Comparison of ENCODE assay signal across 8 mouse cellular contexts in genomic region chr4:126200656-126201055, GRCm38 (mm10). TPM values are rescaled to one million over a fixed set of nuclear protein-coding genes. Genes with fewer than 3 reads are reported as not detected.
DNase-seq lines count a peak whose midpoint lies in the region; ATAC-seq and TF ChIP-seq lines count a peak whose summit lies in the region.

No protein-coding gene starts in this region.

- H3K9me3 ChIP-seq in embryonic facial prominence, embryonic 13.5 days: no peaks in the 10 kb centered on the region
- H3K9me3 ChIP-seq in hindbrain, postnatal 0 days (ENCODE audit: low read length): no peaks in the 10 kb centered on the region
- H3K9me3 ChIP-seq in midbrain, embryonic 15.5 days: no peaks in the 10 kb centered on the region

- DNase-seq in layer of hippocampus, adult 2 months (ENCODE audit: low spot score in 2 of 2): no peak
- DNase-seq in layer of hippocampus, adult 18-20 months (ENCODE audit: low spot score in 2 of 2): no peak
- DNase-seq in hindbrain, postnatal 0 days (ENCODE audit: low spot score): no peak
- DNase-seq in left cerebral cortex, postnatal 4 days: no peak
- no peak for DNase-seq in adrenal gland, adult 8-10 months
- DNase-seq in right cerebral cortex, adult 18-20 months: no peak

- no peak for ATAC-seq in embryonic facial prominence, embryonic 13.5 days (ENCODE audit: insufficient number of reproducible peaks, insufficient read depth, low FRiP score, low TSS enrichment, low read depth)
- ATAC-seq in hindbrain, postnatal 0 days: no peak
- ATAC-seq in midbrain, embryonic 15.5 days (replicated peaks): no peak

- peak overlapping the region; percentile 78 for H3K4me2 ChIP-seq in embryonic facial prominence, embryonic 13.5 days
- peak overlapping the region; percentile 75 for H3K4me2 ChIP-seq in hindbrain, postnatal 0 days (ENCODE audit: low read depth, low read length)
- H3K4me2 ChIP-seq in midbrain, embryonic 15.5 days: peak overlapping the region; percentile 65

- intact Hi-C loops in left cerebral cortex, postnatal 4 days (cut with DNase I): no loop called here

- WGBS in embryonic facial prominence, embryonic 13.5 days: 52% methylated on average over 2 of the region's 2 CpGs
- 66% methylated on average over 2 of the region's 2 CpGs for WGBS in hindbrain, postnatal 0 days
- WGBS in midbrain, embryonic 15.5 days: 76% methylated on average over 2 of the region's 2 CpGs

- peak overlapping the region; percentile 80 for H3K4me3 ChIP-seq in layer of hippocampus, adult 2 months
- H3K4me3 ChIP-seq in embryonic facial prominence, embryonic 13.5 days: peak overlapping the region; percentile 71
- H3K4me3 ChIP-seq in hindbrain, postnatal 0 days (ENCODE audit: low read length): peak overlapping the region; percentile 72
- peak overlapping the region; percentile 86 for H3K4me3 ChIP-seq in midbrain, embryonic 15.5 days

- H3K9ac ChIP-seq in embryonic facial prominence, embryonic 13.5 days: peak overlapping the region; percentile 89
- peak overlapping the region; percentile 83; the same call in 1 of the 2 replicates for H3K9ac ChIP-seq in hindbrain, postnatal 0 days (replicated peaks; ENCODE audit: low read length)
- no peak overlapping the region for H3K9ac ChIP-seq in midbrain, embryonic 15.5 days

- no peak for TF ChIP-seq CTCF in layer of hippocampus, adult 2 months (conservative IDR thresholded peaks at IDR 0.05)
- no peak for TF ChIP-seq CTCF in hindbrain, postnatal 0 days (IDR thresholded peaks at IDR 0.05; ENCODE audit: low read depth)

- H3K27me3 ChIP-seq in embryonic facial prominence, embryonic 13.5 days: no peaks in the 10 kb centered on the region
- no peaks in the 10 kb centered on the region for H3K27me3 ChIP-seq in hindbrain, postnatal 0 days (ENCODE audit: insufficient read depth, low read length)
- no peaks in the 10 kb centered on the region for H3K27me3 ChIP-seq in midbrain, embryonic 15.5 days (replicated peaks)

- H3K4me1 ChIP-seq in embryonic facial prominence, embryonic 13.5 days: peaks cover 37% of the 10 kb centered on the region
- H3K4me1 ChIP-seq in hindbrain, postnatal 0 days (ENCODE audit: insufficient read depth, low read length): peaks cover 10% of the 10 kb centered on the region; the same call in 1 of the 2 replicates
- peaks cover 39% of the 10 kb centered on the region for H3K4me1 ChIP-seq in midbrain, embryonic 15.5 days

- H3K36me3 ChIP-seq in embryonic facial prominence, embryonic 13.5 days: 0 out of 2 replicates have a peak, but pooled peaks cover 3% of the 10 kb centered on the region
- H3K36me3 ChIP-seq in hindbrain, postnatal 0 days (ENCODE audit: insufficient read depth, low read length): no peaks in the 10 kb centered on the region
- H3K36me3 ChIP-seq in midbrain, embryonic 15.5 days (replicated peaks): no peaks in the 10 kb centered on the region

- H3K27ac ChIP-seq in layer of hippocampus, adult 2 months: peak overlapping the region; percentile 99; the same call in 1 of the 2 replicates
- H3K27ac ChIP-seq in embryonic facial prominence, embryonic 13.5 days: no peak overlapping the region
- no peak overlapping the region for H3K27ac ChIP-seq in hindbrain, postnatal 0 days
- H3K27ac ChIP-seq in midbrain, embryonic 15.5 days: no peak overlapping the region

RNA-seq across cellular contexts. Expression of gene Thrap3, which starts 1.9 kb away (rescaled TPM):
- 100 to 1,000 TPM; 150 to 166 TPM for total RNA-seq in layer of hippocampus, adult 2 months (2021)
- total RNA-seq in layer of hippocampus, adult 18-20 months (2021): 100 to 1,000 TPM; 136 to 145 TPM
- polyA plus RNA-seq in embryonic facial prominence, embryonic 13.5 days (2015; fragmentation: Nextera tagmentation; extraction: Ambion mirVana): 248 and 262 TPM in 2 replicates
- 85.7 and 128 TPM in 2 replicates for total RNA-seq in hindbrain, postnatal 0 days (2014; rRNA removed)
- polyA plus RNA-seq in hindbrain, postnatal 0 days (2015; fragmentation: Nextera tagmentation; extraction: Ambion mirVana): 108 and 123 TPM in 2 replicates
- polyA plus RNA-seq in midbrain, embryonic 15.5 days (2015; fragmentation: Nextera tagmentation; extraction: Ambion mirVana): 140 and 150 TPM in 2 replicates
- 100 to 1,000 TPM; 165 TPM for total RNA-seq in left cerebral cortex, postnatal 4 days (2021)
- total RNA-seq in adrenal gland, adult 8-10 months (2022): 100 to 1,000 TPM; 203 to 250 (median 221) TPM

RNA-seq across cellular contexts. Expression of gene Sh3d21, which starts 37.4 kb away (rescaled TPM):
- under 1 TPM; 0.59 to 0.81 TPM for total RNA-seq in layer of hippocampus, adult 2 months (2021)
- total RNA-seq in layer of hippocampus, adult 18-20 months (2021): under 1 TPM; 0.57 to 0.58 TPM
- 8.6 and 10.3 TPM in 2 replicates for polyA plus RNA-seq in embryonic facial prominence, embryonic 13.5 days (2015; fragmentation: Nextera tagmentation; extraction: Ambion mirVana)
- total RNA-seq in hindbrain, postnatal 0 days (2014; rRNA removed): 0.63 and 1.2 TPM in 2 replicates
- 2.2 and 2.6 TPM in 2 replicates for polyA plus RNA-seq in hindbrain, postnatal 0 days (2015; fragmentation: Nextera tagmentation; extraction: Ambion mirVana)
- 1.3 TPM in 2 replicates for polyA plus RNA-seq in midbrain, embryonic 15.5 days (2015; fragmentation: Nextera tagmentation; extraction: Ambion mirVana)
- 1 to 10 TPM in 1 of 2 experiments, under 1 TPM in 1; 0.58 to 1.3 TPM for total RNA-seq in left cerebral cortex, postnatal 4 days (2021)
- 1 to 10 TPM; 2.7 to 5.0 (median 4.3) TPM for total RNA-seq in adrenal gland, adult 8-10 months (2022)

RNA-seq across cellular contexts. Expression of gene Eva1b, which starts 53.1 kb away (rescaled TPM):
- total RNA-seq in layer of hippocampus, adult 2 months (2021): 1 to 10 TPM; 3.3 to 3.6 TPM
- 1 to 10 TPM; 1.8 to 1.9 TPM for total RNA-seq in layer of hippocampus, adult 18-20 months (2021)
- 70.2 and 78.2 TPM in 2 replicates for polyA plus RNA-seq in embryonic facial prominence, embryonic 13.5 days (2015; fragmentation: Nextera tagmentation; extraction: Ambion mirVana)
- 24.9 and 25.6 TPM in 2 replicates for total RNA-seq in hindbrain, postnatal 0 days (2014; rRNA removed)
- 11.6 and 12.3 TPM in 2 replicates for polyA plus RNA-seq in hindbrain, postnatal 0 days (2015; fragmentation: Nextera tagmentation; extraction: Ambion mirVana)
- polyA plus RNA-seq in midbrain, embryonic 15.5 days (2015; fragmentation: Nextera tagmentation; extraction: Ambion mirVana): 11.8 and 12.0 TPM in 2 replicates
- 1 to 10 TPM; 6.3 to 7.2 TPM for total RNA-seq in left cerebral cortex, postnatal 4 days (2021)
- 10 to 100 TPM; 21.1 to 32.2 (median 27.0) TPM for total RNA-seq in adrenal gland, adult 8-10 months (2022)

RNA-seq across cellular contexts. Expression of gene Map7d1, which starts 55.5 kb away (rescaled TPM):
- 100 to 1,000 TPM; 246 to 249 TPM for total RNA-seq in layer of hippocampus, adult 2 months (2021)
- total RNA-seq in layer of hippocampus, adult 18-20 months (2021): 100 to 1,000 TPM; 245 to 258 TPM
- polyA plus RNA-seq in embryonic facial prominence, embryonic 13.5 days (2015; fragmentation: Nextera tagmentation; extraction: Ambion mirVana): 48.8 and 57.0 TPM in 2 replicates
- total RNA-seq in hindbrain, postnatal 0 days (2014; rRNA removed): 106 and 109 TPM in 2 replicates
- polyA plus RNA-seq in hindbrain, postnatal 0 days (2015; fragmentation: Nextera tagmentation; extraction: Ambion mirVana): 51.0 and 54.6 TPM in 2 replicates
- 85.4 and 92.1 TPM in 2 replicates for polyA plus RNA-seq in midbrain, embryonic 15.5 days (2015; fragmentation: Nextera tagmentation; extraction: Ambion mirVana)
- 100 to 1,000 TPM; 211 to 214 TPM for total RNA-seq in left cerebral cortex, postnatal 4 days (2021)
- 10 to 100 TPM; 55.4 to 81.7 (median 66.8) TPM for total RNA-seq in adrenal gland, adult 8-10 months (2022)
